Mouse (Mus musculus): ENCODE measurements at regions not wholly inside any gene's neighbourhood (a gene's known extent, or its start where the extent isn't known, plus 50 kb on each side); places are given as distances from the start of the nearest gene placed in this dataset.

GRCm38 (mm10) chr6:31348333-31348732 lies 50.2 kb upstream of the Mkln1 start:
- no peak for DNase-seq (ENCODE audit: low spot score in 2 of 2)

Small RNA genes in the stretch of these regions (microRNA-seq; reads per million reads assigned to microRNA genes)
- gene Mir29a (ENCODE audit: borderline number of aligned reads in 2 of 2) (10,766 to 14,301 reads per million in 2 experiments), gene Mir29b-1 (ENCODE audit: borderline number of aligned reads in 2 of 2) (22.7 to 63.4 reads per million in 2 experiments)

Measured in adrenal gland, adult 18-20 months (tissue).